8 mouse cellular contexts compared by ENCODE assay signal in the genomic region with DNA sequence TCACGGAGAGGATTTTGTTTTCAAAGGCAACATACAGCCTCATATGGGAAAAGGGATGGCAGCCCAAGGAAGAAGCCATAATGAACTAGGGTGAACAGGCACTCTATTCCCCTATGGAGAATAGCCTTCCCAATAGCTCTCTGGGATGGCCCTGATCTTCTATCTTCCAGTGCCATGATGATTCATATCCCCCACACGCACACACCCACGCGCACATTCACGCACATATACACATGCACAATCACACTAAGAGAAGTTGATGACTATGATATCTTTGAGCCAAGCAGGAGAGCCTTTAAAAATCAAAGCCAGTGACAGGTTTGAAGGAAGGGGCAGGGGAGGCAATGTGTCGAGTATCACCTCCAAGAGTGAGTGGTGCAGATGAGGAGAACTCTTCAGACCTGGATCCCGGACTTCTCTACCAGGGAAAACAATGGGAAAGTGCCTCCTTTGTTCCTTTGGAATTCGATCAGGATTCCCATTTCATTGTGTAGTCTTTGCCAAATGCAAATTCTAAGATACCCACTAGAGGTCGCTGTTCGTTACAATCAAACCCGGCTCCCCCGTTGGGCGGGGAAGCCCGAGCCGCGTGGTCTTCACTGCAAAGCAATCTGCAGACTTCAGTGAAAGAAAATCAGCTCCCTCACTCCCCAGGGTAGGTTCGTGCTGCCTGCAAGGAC.
DNase-seq lines count a peak whose midpoint lies in the region; ATAC-seq and TF ChIP-seq lines count a peak whose summit lies in the region.

No protein-coding gene starts in this region.

- peak; percentile 44 to 55 for DNase-seq in gastrocnemius, postnatal 36 days
- DNase-seq in left cerebral cortex, postnatal 14 days (ENCODE audit: low spot score in 2 of 2), result peak; percentile 85 to 88
- peak; percentile 91 for DNase-seq in mesoderm, embryonic 11.5 days (ENCODE audit: low read depth, low spot score)
- DNase-seq in right cerebral cortex, postnatal 36 days (ENCODE audit: low spot score in 2 of 2), result peak; percentile 23 to 34

- no peak for TF ChIP-seq POLR2A in cortical plate, adult 2 months (IDR thresholded peaks at IDR 0.05; ENCODE audit: extremely low read depth, insufficient read depth, low read length)

- intact Hi-C loops in gastrocnemius, postnatal 36 days (cut with DNase I), result loop anchor here (1.0 to 5.0 kb wide), 4 partner anchors 133 to 280 kb away; no protein-coding TSS in a partner anchor
- intact Hi-C loops in left cerebral cortex, postnatal 14 days (cut with DNase I), result loop anchor here (2.0 to 5.0 kb wide), 3 partner anchors 67 to 279 kb away; no protein-coding TSS in a partner anchor

- WGBS in intestine, embryonic 15.5 days, result 19% methylated on average over 17 of the region's 17 CpGs

- H3K27me3 ChIP-seq in intestine, embryonic 15.5 days (replicated peaks), result no peaks in the 10 kb centered on the region

- peak; percentile 73 for TF ChIP-seq CTCF in cortical plate, adult 2 months (IDR thresholded peaks at IDR 0.05; ENCODE audit: extremely low read depth, insufficient read depth, low read length)

- no peak overlapping the region for H3K27ac ChIP-seq in cortical plate, adult 2 months (ENCODE audit: insufficient read depth, low read length)
- no peak overlapping the region for H3K27ac ChIP-seq in intestine, embryonic 15.5 days

- peak overlapping the region; percentile 20; the same call in 1 of the 2 replicates for H3K9ac ChIP-seq in intestine, embryonic 15.5 days

- peak; percentile 72 for ATAC-seq in activated CD4-positive, CD25-positive, alpha-beta regulatory T cell, adult 4 months
- ATAC-seq in intestine, embryonic 15.5 days, result peak; percentile 80
- ATAC-seq in erythroid progenitor cell, adult 5-6 weeks (replicated peaks; ENCODE audit: low FRiP score, poor library complexity, severe bottlenecking), result no peak

- no peaks in the 10 kb centered on the region for H3K36me3 ChIP-seq in intestine, embryonic 15.5 days

- no peak overlapping the region for H3K4me3 ChIP-seq in cortical plate, adult 2 months (ENCODE audit: insufficient read depth, low read length)
- H3K4me3 ChIP-seq in intestine, embryonic 15.5 days (replicated peaks), result no peak overlapping the region

- H3K4me2 ChIP-seq in intestine, embryonic 15.5 days (replicated peaks), result peak overlapping the region; percentile 46

- H3K9me3 ChIP-seq in intestine, embryonic 15.5 days, result no peaks in the 10 kb centered on the region

- peaks cover 3% of the 10 kb centered on the region for H3K4me1 ChIP-seq in cortical plate, adult 2 months (ENCODE audit: control insufficient read depth, insufficient read depth, low read length)
- H3K4me1 ChIP-seq in intestine, embryonic 15.5 days (replicated peaks), result peaks cover 3% of the 10 kb centered on the region; the same call in 1 of the 2 replicates

Comparison
In these comparisons a context has a peak if more than half of its experiments do, and no peak if none do; other contexts are left out.
1. DNase-seq: peak in every context shown above with its lines; median percentile 91 in mesoderm, embryonic 11.5 days; 86 in left cerebral cortex, postnatal 14 days; 50 in gastrocnemius, postnatal 36 days; 28 in right cerebral cortex, postnatal 36 days.